Mouse (Mus musculus): Measurements from ENCODE around the gene Tmem107.

Gene Tmem107

DNA sequence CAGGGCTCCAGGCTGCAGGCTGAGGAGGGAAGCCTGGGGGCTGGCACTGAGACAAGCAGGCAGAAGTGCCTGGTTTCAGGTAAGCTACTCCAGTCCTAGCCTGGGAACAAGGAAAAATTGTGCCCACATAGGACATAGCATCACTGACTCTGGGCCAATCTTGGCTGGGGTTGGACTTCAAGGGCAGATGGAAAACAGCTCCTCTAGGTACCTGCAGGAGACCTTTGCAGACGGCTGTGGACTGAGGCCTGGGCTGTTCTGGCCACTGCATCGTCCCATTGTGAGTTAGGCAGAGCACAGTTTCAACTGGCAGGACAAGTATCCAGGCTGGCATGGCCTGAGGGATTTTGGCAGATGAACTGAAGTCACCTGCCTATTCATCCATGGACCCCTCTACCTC is 35.2 kb downstream of the Tmem107 start:
- no peak for DNase-seq (ENCODE audit: low spot score in 2 of 2)

- DNase-seq (ENCODE audit: low spot score in 2 of 2), result no peak
These were observed 35.7 kb downstream of the Tmem107 start for GRCm38 (mm10) chr11:69106299-69106698.

- DNase-seq (ENCODE audit: low spot score in 2 of 2), result no peak
These were observed 36.2 kb downstream of the Tmem107 start for GRCm38 (mm10) chr11:69106842-69107241.

DNA sequence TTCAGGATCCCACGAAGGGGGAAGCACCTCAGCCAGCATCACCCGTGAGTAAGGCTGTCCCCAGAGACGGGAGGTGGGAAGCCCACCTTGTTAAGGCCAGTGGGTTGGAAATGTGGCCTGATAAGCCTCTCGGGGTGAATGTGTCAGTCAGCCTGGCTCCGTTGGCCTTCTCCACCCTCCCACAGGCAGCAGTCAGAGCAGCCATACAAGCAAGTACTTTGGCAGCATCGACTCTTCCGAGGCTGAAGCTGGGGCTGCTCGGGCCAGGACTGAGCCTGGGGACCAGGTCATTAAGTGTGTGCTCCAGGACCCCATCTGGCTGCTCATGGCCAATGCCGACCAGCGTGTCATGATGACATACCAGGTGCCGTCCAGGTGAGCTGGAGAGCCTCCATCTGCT is 37.1 kb downstream of the Tmem107 start:
- peak in 1 of 2 experiments; percentile 7 for DNase-seq (ENCODE audit: low spot score in 2 of 2)

DNA sequence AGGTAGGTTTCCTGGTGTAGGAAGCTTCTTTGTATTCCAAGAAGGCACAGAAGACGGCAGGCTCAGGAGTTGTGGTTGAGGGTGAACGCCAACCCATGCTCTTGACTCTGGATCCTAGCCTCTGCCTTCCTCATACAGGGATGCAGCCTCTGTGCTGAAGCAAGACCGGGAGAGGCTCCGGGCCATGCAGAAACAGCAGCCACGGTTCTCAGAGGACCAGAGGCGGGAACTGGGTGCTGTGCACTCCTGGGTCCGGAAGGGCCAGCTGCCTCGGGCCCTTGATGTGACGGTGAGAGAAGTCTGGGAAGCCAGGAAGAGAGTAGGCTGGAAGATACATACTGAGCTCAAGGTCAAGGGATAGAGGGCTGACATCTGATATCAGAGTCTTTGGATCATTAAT is 37.6 kb downstream of the Tmem107 start:
- peak in 1 of 2 experiments; percentile 6 for DNase-seq (ENCODE audit: low spot score in 2 of 2)

GRCm38 (mm10) chr11:69109032-69109900 is 38.7 kb downstream of the Tmem107 start:
- DNase-seq (ENCODE audit: low spot score in 2 of 2), result peak in 1 of 2 experiments; percentile 10

GRCm38 (mm10) chr11:69110319-69111046 is 39.9 kb downstream of the Tmem107 start:
- DNase-seq (ENCODE audit: low spot score in 2 of 2), result peak; percentile 80 to 90

DNA sequence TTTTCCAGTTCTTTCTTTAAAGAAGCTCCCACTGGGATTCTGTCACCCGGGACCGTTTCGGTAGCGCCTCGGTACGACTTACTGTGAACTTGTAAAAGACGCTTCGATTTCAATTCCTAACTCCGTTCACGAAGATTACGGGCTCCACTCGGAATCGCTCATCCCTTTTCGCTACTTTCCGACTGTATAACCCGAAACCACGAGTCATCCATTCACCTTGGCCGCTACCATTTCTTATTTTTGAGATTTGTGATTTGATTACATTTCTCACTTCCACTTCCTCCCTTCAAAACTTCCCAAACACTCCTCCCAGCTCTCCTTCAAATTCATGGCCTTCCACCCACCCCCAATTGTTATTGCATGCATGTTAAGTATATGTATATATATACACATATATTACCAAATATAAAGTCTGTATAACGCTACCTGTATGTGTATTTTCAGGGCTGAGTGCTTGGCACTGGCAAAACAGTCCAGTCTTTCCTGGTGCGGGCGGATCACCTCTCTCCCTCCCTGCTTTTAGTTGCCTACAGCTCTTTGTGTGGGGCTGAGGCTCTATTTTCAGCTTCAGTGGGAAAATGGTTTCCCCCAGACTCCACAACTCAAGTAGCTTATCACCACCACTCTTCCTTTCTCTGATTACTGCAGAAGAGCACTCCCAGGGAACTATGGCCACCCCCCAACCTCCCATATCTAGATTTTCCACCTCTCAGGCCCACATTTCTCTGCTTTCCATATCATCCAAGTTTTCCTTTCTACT is 40.6 kb downstream of the Tmem107 start:
- DNase-seq (ENCODE audit: low spot score in 2 of 2), result no peak

- no peak for DNase-seq (ENCODE audit: low spot score in 2 of 2)
These were observed 41.3 kb downstream of the Tmem107 start for GRCm38 (mm10) chr11:69111865-69112264.

DNA sequence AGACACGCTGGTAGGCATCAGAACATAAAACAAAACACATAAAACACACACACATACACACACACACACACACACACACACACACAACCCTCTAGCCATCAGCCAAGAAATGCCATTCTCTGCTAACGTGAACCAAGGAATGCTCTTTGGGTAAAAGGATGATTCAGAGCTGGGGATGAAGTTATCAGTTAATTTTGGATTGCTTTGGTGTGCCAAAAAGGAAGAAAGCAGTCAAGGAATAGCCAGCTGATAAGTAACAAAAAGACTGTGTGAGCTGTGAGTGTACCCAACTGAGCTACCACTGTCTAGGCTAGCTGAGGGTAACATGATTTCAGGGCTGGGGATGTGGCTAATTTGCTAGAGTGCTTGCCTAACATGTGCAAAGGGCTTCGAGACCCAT is 43.4 kb downstream of the Tmem107 start:
- no peak for DNase-seq (ENCODE audit: low spot score in 2 of 2)

GRCm38 (mm10) chr11:69114621-69115020 is 44.0 kb downstream of the Tmem107 start:
- no peak for DNase-seq (ENCODE audit: low spot score in 2 of 2)

- DNase-seq (ENCODE audit: low spot score in 2 of 2), result no peak
These were observed 46.2 kb downstream of the Tmem107 start for GRCm38 (mm10) chr11:69116843-69117242.

DNA sequence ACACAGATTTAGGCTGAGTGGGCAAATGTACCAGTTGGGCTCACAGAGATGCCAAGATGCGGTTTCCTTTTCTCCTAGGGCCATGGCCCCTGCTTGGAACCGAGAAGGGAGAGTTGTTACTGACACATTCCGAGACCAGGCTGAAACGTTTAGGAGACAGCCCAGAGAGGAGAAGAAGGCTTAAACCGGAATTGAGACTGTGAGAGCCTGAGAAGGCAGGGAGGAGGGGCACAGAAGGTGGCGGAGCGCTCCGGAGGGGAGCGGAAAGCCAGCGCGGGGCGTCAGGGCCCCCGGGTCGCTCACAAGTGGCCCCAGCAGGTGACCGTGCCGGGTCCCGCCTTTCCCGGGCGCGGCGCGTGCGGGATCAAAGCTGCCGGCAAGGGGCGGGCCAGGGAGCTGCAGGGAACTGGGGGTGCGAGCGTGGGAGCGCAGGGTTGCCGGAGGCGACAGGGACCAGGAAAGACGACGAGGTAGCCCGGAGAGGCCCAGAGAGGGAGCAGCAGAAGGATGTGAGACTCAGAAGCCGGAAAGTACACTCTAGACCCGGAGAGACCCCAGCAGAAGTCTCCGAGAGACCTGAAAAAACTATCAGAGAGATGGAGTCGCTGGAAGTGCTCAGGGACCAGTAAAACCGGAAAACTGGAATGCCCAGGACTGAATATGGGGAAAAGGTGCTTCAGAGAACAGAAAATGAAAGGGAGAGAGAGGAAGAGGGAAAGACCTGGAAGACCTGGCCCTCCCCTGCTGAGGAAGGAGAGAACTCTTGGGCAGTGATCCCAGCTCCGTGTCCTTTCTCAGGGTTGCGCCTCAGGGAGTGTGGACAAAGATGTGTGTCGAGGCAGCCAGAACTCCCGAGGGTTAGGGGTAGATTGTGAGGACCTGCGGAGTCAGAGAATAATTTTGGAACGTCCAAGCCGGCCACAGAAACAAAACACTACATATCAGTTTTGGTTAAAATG is 47.4 kb downstream of the Tmem107 start:
- no peak for DNase-seq (ENCODE audit: low spot score in 2 of 2)

GRCm38 (mm10) chr11:69118765-69119164 is 48.2 kb downstream of the Tmem107 start:
- DNase-seq (ENCODE audit: low spot score in 2 of 2), result peak in 1 of 2 experiments; percentile 87

DNA sequence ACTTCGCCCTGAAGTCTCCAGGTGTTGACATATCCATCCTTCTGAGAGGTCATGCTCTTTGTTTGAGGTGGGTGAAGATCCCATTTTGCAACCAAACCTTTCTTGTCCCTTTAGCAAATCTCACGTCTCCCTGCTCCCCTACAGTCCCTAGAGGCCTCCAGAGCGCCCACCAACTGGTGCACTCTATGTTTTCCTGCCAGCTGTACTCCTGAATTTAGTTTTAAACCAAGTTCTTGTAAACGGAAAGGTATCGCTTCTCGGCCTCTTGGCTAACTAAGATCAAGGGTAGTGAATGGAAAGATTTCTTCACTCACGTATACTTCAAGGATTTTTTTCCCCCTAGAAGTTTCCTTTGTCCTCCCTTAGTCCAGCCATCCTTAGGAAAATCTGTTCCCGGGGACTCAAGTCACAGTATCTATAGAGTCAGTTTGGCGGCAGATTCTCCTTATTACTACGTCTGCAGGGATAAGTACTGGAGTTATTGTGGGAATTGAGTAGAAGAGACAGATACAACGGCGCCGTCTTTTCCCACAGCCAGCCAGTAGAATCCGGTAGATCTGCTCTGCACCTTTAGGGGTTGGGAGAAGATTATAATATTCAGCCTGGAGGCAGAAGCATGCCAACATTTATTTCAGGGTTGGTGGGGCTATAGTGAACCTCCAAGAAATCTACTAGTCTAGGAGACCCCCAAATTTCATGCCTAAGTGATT is 49.0 kb downstream of the Tmem107 start:
- no peak for DNase-seq (ENCODE audit: low spot score in 2 of 2)

GRCm38 (mm10) chr11:69120221-69121000 is 49.8 kb downstream of the Tmem107 start, which contains the start of gene Hes7:
Gene Hes7 (plus strand): TSS chr11:69120404.
- DNase-seq (ENCODE audit: low spot score in 2 of 2), result no peak

DNA sequence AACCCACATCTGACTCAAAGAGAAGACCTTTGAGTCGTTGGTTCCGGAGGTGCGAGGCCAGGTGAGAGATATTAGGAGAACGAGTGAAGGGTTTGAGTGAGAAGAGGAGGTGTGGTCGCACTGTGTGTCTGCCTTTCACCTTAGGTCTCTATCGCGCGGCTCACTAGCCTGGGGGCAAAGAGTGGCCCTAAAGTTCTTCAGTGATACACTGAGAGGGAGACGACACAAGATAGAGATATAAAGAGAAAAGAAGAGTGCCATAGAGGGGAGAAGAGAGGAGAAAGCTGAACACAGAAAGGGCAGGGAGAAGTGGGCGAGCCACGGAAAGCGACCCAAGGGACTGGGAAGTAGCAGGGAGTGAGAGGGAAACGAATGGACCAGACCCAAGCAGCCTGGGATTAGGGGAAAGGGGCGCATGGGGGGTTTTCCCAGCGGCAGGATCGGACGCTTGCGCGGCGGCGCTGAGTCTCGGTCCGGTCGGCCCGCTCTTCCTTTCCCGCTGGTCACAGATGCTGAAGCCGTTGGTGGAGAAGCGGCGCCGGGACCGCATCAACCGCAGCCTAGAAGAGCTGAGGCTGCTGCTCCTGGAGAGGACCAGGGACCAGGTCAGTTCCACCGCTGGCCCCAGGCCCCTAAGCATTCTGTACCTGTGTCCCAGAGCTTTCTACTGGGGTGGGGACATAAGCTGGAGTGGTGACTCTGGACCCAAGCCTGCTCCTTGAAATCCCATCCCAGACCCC is 50.6 kb downstream of the Tmem107 start:
- DNase-seq (ENCODE audit: low spot score in 2 of 2), result no peak

GRCm38 (mm10) chr11:69121741-69122335 is 51.2 kb downstream of the Tmem107 start:
- no peak for DNase-seq (ENCODE audit: low spot score in 2 of 2)

Data from frontal cortex, postnatal 14 days (tissue).